Mouse (Mus musculus) cerebellum, adult 2 months (tissue): Measurements from ENCODE around the gene Smco3.

Experiments
- CTCF ChIP-seq: fragments of 200-500 bp; IDR thresholded peaks from 2 replicates; pipeline ENCODE4 v1.5.1; 2011; ENCODE audit warnings: low read depth, mild to moderate bottlenecking, control low read depth, low read length, moderate library complexity, borderline replicate concordance; ENCODE audit not compliant: insufficient read depth
- POLR2A ChIP-seq: fragments of 200-500 bp; IDR thresholded peaks from 2 replicates; pipeline ENCODE4 v1.6.1; 2011; ENCODE audit warnings: low read length, control low read depth, borderline replicate concordance; ENCODE audit not compliant: insufficient read depth

DNA sequence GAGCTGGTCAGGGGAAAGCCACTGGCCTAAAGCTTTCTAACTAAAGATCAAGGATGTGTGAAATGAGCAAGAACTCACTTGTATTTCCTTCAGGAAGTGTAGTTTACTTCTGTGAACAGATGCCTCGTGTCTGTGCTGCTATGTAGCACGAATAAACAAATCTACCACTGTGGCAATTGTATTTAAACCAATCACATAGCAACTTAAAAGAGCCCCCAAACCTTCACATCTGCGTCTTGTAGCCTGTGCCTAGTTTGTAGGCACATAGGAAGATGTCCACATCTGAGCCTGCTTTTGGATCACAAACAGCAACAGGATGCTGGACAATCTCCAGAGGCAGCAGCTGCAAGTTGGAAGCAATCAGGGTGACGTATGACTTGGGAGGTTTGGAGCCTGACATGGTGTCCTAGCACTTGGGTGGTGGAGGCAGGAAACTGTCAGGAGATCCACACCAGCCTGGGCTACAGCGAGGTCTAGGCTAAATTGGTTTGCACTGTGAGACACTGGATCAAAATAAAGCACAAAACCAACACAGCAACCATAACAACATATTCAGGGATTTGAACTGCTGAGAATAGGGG lies 45.8 kb downstream of the Smco3 start:
- no peak for TF ChIP-seq CTCF
- TF ChIP-seq POLR2A, result no peak
